Mouse (Mus musculus) A20 (cell line): ENCODE measurements around the gene Myt1l.

ENCODE experiments used
- DNase-seq: peaks from one replicate; pipeline ENCODE4 v3.0.0-alpha.2; 2011; ENCODE audit warnings: low read depth, low spot score

Gene Myt1l

DNA sequence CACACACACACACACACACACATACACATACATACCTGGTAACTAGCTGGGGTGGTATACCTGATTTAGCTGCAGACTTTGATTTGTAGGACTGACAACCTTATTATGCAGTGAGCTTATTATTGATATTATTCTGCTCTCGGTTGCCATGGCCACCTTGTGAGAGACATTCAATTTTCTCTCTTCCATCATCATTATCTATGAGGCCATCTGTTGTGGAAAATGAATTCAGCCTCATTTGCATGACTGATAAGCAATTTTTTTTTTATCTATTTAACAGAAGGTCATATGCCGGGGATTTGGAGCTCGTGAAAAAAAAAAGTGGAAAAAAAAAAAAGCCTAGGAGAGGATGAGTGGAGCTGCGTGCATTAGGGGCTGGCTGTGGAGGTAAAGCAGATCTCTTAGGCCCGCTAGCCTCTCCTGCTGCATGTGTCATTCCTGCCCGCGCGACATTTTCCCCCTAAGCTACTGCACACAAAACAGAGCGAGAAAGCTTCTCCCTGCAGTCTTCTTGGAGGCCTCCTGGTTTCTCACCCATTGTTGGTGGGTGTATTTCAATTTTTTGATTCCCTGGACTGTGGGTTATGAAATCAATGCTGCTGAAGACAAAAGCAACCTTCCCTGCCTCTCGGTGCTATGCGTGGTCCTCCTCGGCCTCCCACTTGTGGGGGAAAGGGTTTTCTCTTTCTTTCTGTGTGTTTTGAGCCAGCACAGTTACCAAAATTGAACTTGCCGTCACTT, at the start of gene Myt1l:
Gene Myt1l, plus strand, starts transcription at position 354 of the 741 bp plus-strand sequence.
- DNase-seq = no peak

DNA sequence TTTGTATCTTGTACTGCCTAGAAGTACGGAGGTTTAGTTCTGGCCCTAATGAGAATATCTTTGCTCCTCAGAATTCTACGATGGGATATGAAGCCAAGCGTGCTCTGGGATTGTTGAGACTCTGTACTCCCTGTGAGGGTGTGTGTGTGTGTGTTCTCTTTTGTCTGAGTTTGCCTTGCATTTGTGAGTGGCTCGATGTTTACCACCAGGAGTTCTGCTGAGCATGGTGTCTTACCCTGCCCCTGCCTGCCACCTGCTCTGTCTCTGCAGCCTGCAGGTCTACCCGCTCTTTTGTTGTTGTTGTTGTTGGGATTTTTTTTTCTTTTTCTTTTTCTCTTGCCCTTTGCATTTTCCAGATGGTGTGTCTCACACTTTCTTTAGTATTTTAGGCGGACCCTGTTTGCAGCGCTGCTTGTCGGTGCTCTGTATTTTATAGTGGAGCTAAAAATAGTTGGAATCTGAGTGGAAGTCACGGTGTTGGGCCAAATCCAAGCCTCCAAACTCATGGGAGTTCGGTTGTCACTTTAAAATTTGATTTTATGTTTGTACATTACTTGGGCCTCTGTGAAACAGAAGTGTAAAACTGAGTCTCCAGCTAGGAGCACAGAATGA, 41.7 kb upstream of the Myt1l start:
- no peak for DNase-seq

DNA sequence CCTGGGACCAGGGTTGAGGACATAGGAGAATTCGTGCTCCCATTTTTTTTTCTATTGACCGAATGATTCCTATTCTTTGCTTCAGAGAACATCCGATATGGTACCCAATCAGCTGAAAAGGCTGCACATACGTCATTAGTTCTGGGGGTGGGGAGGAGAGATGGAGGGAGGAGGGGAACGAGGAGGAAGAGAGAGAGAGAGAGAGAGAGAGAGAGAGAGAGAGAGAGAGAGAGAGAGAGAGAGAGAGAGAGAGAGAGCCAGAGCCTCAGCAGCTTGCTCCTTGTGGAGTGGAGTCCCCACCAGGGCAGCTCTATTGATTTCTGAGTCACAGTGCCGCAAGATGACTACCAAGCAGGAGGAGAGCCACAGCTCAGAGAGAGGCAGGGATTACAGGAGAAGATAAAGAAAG, 1.9 kb upstream of the Myt1l start:
- DNase-seq = no peak

DNA sequence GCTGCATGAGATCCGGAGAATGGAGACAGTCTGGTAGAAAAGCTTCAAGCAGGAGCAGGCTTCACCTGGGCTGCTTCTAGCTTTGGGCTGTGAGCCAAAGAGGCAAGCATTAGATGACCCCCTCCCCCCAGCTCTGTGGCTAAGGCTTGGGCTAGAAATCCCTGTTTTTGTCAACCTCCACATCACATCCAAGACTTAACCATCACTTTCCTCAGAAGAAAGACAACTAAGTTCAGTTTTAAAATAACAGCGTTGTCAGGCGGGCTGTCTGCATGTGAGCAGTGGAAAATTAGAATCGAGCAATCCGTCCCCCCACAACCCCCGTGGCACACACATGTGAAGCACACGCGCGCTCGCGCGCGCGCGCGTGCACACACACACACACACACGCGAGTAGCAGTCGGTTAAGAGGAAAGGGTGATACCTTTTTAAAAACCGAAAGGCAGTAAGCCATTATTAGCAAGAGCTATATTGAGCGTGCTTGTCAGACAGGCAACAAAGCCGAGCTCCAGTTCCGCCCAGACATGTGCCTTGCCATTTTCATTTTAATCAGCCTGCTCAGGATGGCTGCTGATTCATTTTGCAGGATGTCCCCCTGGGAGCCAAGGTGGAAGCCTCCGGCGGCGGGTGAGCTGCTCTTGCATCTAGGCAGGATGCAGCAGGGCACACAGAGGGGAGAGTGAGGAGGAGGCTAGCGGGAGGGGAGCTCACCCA, 979 bp upstream of the Myt1l start:
- DNase-seq = no peak

DNA sequence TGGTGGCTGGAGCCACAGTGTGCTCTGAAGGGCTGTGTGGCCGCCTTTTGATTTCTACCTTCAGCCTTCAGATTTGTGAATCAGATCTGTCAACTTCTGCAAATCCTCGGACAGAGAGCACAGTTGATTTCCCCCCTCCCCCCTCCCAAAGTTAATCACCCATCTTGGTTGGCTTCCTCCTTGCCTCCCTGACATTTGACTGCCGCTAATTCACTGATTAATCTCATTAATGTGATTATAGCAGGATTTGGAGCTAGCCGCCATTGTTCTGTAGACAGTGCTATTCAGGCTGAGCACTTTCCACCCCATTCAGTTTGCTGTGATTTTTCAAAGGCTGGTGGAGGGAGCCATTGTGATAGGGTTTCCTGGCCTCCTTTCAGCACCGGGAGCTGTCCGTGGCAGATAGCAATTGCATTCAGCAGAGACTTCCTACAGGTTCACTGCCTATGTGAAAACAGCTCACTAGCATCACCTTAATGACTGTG, 2.1 kb downstream of the Myt1l start:
- DNase-seq = no peak

DNA sequence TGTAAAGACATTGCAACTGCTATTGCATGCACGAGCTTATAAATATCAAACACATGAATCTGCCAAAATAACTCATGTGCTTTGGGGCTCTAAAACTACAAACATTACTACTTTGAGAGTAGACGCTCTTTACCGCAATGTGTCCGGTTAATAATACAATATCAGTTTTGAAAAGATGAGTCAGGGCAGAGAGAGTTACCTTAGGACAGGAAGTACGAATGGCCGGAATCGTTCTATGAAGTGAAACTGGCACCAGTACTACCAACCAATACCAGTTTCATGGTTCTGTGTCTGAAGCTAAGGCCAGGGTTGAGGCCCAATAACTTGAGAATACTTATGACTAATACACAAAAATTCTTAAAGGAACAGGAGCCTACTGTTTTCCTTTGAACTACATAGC, 2.6 kb downstream of the Myt1l start:
- no peak for DNase-seq

DNA sequence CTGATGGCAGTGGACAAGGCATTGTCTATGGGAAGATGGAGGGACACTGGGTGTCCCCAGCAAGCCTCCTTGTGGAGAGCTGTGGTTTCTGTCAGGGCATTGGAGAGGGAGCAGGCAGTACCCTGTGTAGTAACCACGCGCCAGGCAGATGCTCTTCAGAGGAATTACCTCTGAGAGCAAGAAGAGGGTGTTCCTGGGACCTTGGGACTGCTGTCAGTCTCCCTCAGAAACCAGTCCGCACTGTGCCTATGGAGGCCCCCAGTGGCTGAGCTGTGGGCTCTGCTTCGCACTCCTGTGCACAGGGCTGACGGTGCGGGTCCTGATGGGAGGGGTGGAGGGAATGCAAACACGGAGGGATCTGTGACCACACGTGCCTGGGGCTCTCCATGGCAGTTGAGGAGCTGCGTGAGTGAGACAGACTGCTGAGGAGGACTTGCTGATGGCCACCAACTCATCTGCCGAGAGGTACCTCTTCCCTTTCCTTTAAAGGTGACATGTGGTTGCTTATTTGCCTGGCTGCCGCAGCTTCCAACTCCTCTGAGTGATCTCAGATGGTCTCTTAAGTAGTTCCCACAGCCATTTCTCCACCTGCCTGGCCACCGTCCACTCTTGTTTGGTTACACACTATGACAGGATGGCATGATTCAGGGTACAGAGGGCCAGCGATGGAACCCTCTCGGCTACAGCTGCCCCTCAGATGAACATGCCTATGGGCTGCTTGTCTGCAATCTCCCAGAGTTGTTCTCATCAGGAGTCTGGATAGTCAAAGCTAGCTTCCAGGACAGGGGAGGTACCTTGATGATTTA, 5.1 kb downstream of the Myt1l start:
- DNase-seq = no peak

DNA sequence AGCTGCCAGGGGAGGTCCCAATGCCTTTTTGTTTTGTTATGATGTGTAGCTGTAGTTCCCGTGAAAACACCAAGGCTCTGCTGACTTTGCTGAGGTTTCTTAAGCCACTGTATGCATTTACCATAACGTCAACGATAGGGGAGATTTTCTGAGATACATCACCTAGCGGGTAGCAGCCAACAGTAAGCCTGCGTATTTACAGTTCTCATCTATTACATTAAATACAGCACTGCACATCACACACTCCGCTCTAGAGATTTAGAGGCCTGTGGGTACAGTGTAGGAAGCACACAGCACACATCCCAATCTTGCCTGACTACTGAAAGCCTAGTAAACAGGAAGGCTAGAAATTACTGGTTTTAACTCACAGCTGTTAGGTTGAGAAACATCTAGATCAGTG, 6.1 kb downstream of the Myt1l start:
- DNase-seq = no peak

DNA sequence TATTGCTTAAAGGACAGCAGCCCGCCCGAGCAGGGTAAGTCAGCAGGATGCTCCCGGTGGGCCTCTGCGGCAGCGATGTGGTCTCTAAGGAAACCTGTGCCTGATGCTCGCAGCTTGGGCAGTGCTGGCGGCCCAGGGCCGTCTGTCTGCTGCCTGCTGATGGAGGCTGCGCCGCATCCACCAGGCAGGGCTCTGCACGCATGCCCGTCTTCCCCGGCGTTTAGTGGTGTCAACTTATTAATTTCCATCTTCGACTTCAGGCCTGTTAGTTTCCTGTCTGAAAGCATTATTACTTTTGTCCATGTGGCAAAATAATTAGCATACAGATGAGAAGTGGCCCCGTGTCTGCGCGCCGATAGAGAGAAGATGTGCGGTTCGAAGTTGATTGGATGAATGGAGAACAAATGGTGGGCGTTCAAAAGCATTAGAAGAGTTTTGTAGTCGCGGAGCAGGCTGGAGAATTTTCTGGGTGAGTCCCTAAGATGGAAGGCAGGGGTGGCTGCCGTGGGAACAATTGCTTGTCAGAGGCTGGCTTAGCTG, 6.6 kb downstream of the Myt1l start:
- no peak for DNase-seq

DNA sequence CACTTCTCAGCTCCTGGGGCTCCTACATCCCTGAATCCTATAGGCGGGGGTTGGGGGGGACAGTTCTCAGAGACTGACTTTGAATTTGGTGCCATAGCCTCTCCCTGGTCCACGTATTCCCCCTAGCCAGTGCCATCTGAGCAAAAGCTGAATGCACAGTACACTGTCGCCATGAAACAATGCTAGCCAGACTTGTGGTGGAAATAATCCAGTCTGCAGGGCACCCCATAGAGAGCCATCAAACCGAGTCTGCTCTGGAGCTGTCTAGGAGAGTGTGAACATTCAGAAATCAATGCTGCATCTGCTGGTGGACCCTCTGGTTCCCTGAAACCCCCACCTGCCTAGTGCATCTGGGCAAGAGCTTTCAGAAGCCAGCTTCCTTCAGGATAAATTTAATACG, 9.7 kb downstream of the Myt1l start:
- no peak for DNase-seq

DNA sequence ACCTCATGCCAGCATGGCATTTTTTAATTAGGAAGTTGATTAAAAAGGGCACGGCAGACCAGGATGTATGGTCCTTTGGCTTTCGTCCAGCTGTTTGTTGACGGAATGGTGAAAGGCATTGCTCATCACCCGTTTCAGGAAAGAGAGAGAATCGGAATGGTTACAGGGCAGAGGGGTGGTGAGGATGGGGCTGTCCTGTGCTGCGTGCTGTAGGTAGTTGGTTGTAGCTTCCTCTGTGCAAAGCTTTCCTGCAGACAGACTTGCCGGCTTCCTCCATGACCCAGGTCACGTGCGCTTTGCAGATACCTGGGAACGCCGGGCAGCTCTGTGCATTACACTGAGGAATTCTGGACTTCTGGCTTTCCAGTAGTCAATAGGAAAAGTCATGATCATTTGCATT, 10.3 kb downstream of the Myt1l start:
- DNase-seq = no peak

DNA sequence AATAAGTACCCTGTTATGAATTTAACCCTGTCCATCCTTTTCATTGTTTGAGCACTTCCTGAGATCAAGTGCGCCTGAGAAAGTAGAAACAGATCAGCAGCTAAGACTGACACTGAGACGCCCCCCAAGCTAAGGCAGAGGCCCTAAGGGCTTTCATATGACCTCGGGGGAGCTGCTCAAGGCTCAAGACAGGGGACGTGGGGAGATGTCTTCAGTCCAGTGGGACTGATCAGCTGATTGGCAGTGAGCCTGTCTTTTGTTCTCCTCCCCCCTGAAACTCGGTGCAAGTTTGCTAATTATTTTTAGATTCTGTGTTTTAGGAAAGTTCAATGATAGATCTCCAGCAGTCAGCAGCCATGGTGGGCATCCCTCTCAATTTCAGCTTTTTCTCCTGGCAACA, 10.9 kb downstream of the Myt1l start:
- no peak for DNase-seq

DNA sequence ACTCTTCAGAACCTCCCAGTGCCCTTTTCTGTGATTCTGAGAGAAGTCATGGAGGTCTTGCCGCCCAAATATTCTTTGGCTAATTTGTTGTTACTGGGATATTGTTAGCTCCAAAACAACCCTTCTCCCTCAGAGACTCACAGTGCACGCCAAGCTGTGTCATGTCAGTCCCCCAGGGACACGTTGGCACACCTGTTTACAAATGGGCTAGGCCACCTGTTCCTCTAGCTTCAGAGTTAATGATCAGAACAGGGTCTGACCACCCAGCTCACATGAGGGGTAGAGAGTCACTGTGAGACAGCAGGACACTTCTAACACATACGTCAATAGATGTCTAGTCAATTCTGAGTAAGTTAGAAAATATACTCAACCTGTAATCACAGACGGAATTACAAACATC, 12.6 kb downstream of the Myt1l start:
- no peak for DNase-seq

DNA sequence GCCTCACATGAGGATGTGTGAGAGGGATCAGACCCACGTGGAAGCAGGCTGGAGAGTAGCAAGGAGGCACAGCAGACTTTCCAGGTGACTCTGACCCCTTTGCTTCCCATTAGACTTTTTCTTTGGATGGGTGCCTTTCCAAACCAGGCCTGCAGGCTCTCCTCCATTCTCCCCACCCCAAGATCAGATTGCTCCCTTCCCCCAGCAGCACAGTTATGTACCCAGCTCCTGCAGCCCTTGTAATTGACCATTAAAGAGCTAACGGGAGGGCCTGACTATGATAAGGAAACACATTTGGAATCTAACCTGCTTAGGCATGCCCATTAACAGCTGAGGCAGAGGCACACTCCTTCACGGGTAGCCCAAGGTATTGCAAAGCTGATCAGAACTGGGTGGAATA, 17.9 kb downstream of the Myt1l start:
- DNase-seq = no peak

DNA sequence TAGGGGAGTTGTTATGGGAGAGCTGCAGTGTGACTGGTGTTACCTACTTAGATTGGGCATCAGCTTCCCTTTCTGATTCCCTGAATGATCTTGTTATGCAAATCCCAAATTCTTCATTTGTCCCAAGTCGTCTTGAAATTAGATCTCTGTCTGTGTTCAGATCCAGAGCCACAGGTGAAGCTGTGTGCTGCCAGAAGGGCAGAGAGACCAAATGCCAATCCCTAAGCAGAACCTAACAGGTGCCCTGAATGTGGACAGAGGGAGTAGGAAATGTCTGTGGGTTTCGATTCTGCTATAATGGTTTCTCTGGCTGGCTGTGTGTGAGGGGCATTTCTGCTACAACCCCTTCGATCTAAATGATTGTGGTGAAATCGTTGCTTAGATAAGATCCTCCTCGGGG, 18.9 kb downstream of the Myt1l start:
- DNase-seq = no peak

DNA sequence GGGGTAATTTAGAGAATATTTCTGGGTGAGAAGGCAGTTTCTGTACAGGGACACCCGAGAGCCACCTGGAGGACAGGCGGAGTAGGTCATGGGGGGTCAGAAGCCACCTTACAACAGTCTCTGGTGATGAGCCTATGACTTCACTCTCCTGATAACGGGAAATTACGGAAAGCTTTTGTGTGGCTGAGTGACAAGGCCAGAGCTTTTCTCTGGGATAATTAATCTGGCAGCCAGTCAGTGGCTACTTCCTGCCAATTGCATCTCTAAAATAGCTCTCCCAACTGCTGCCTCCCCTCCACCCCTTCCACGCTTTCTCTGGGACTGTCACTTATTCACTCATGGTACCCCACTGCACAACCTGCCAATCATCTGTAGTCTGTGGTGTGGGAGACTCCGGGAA, 19.6 kb downstream of the Myt1l start:
- DNase-seq = no peak

DNA sequence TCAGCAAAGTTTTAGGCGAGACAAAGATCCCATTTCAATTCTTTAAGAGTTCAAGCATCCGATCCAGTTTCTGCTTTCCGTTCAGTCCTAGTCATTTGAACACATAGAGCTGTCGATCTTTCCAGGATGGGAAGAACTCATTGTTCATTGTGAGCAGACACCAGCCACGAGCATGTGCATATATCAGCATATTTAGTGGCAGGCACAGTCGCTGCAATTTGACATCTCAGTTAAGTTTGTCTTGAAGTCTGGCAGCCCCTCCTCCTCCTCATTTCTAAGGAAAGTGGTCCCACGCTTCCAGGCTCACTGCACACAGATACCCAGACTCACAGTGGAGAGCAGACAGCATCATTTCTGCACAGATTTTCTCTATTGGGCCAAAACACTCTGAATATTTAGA, 25.0 kb downstream of the Myt1l start:
- DNase-seq = no peak

DNA sequence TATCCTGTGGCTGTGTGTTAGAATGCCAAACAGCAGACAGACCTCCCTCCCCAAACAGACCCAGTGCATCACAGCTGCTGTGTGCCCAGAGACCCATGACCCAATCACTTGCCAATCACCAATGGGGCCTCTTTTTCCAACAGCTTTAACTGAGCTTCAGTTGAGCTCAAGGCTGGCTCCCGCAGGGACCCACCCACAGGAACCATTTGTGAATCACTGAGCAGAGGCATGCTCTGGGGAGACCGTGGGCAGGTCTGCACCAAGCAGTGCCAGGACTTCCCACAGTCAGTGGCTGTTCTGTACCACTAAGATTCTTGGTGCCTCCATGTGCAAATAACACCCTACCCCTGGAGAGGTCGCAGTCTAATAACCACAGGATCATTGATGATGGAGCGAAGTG, 27.5 kb downstream of the Myt1l start:
- no peak for DNase-seq

DNA sequence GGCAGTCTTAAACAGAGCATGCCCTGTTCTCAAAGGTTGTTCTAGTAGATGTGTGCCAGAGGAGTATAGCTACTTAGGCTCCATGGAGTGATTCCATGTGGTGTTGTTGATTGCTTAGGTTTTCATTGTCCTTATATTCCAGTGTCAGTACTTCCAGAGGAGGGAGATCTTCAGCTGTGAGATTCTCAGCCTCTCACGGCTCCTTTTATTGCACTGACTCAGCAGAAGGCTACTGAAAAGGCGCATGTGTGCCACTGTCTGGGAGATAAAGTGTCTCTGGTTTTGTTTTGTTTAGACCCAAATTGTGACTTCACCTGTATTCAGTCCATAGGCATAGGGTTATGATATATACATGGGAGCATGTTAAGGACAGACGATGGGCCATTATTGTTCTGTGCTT, 28.2 kb downstream of the Myt1l start:
- no peak for DNase-seq

DNA sequence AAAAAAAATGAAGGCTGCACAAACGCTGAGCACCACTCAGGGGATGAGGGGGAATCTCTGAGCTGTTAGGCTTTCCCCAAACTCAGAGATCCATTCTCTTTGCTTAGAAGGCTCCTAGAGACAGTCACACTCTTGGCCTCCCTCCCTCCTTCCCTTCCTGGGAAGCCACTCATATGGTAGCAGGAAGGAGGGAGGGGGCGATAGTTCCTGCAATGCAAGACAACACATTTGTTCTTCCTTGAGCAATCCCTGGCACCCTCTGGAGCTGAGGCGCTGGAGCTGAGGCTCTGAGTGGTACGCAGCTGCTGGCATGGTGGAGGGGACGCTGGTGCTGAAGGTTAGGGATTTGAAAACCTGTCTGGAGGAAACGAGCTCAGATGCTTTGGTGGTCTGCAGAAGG, 28.7 kb downstream of the Myt1l start:
- no peak for DNase-seq

DNA sequence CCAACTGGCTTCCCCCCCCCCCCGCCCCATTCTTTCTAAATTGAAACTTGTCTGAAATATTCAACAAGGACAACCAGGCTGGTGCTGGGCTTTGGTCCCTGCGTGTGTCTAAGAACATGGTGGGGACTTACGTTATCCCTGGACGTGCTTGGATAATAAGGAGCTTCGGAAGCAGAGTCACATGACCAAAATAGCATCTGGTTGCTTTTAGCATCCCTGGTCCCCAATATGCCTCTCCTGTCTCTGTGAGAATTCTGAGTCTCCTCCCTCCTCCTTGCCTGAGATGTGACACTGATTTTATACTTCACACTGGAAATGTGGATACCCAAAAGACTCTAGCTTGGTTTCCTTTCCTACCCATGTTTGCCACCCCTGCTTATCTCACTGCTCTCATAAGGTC, 31.6 kb downstream of the Myt1l start:
- no peak for DNase-seq

DNA sequence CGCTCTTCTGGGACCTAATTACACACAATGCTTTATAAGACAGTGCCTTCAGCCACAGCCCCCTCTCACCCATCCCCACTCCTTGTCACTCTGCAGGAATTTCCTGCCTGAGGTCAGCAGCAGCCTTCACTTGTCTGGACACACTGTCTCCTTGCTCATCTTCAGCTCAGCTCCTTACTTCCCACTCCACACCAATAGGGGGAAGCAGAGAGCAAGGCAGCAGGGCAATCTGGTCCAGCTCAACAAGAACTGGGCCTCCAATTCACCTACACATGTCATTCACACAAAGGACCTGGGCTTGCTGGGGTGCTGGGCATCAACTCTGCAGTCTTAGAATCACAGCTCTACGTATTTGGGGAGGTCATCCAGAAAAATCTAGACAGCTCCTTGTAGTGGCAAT, 33.0 kb downstream of the Myt1l start:
- no peak for DNase-seq
